Mouse (Mus musculus) hindbrain, embryonic 11.5 days (tissue): Measurements from ENCODE around the gene Psd. TPM values are rescaled to one million over a fixed set of nuclear protein-coding genes. Genes with fewer than 3 reads are reported as not detected.

Experiments used
- ATAC-seq: fragments of 200-750 bp; cut with Nextera tagmentation; 2 replicates; pipeline ENCODE4 v1.8.0; 2017; ENCODE audit warnings: mild to moderate bottlenecking, moderate TSS enrichment, moderate library complexity; ENCODE audit not compliant: low FRiP score
- DNase-seq: peaks from one replicate; pipeline ENCODE4 v3.0.0-alpha.2; 2015; ENCODE audit warnings: low spot score
- H3K27ac ChIP-seq: fragments of 300-500 bp; sonication (generic); 2 replicates; pipeline ENCODE4 v1.5.1; 2014; ENCODE audit warnings: mild to moderate bottlenecking, low read depth, low read length
- H3K27me3 ChIP-seq: fragments of 300-500 bp; sonication (generic); 2 replicates; pipeline ENCODE4 v1.6.1; 2014; ENCODE audit warnings: mild to moderate bottlenecking, low read length, moderate library complexity, mixed read lengths; ENCODE audit not compliant: control insufficient read depth, insufficient read depth
- H3K36me3 ChIP-seq: fragments of 300-500 bp; sonication (generic); 2 replicates; pipeline ENCODE4 v1.6.1; 2014; ENCODE audit warnings: mild to moderate bottlenecking, low read length, moderate library complexity, mixed read lengths; ENCODE audit not compliant: control insufficient read depth, insufficient read depth
- H3K4me1 ChIP-seq: fragments of 300-500 bp; sonication (generic); replicated peaks from 2 replicates; pipeline ENCODE4 v1.6.1; 2014; ENCODE audit warnings: low read length, mixed read lengths; ENCODE audit not compliant: control insufficient read depth, insufficient read depth
- H3K4me2 ChIP-seq: fragments of 300-500 bp; sonication (generic); replicated peaks from 2 replicates; pipeline ENCODE4 v1.6.1; 2014; ENCODE audit warnings: mild to moderate bottlenecking, low read depth, low read length
- H3K4me3 ChIP-seq: fragments of 300-500 bp; sonication (generic); 2 replicates; pipeline ENCODE4 v1.5.1; 2014; ENCODE audit warnings: low read depth, low read length
- H3K9ac ChIP-seq: fragments of 300-500 bp; sonication (generic); 2 replicates; pipeline ENCODE4 v1.6.1; 2014; ENCODE audit warnings: low read depth, low read length
- H3K9me3 ChIP-seq: fragments of 300-500 bp; sonication (generic); 2 replicates; pipeline ENCODE4 v1.6.1; 2016; ENCODE audit warnings: low read length; ENCODE audit not compliant: control insufficient read depth
- WGBS: fragments of 180-500 bp; shearing (Covaris S2); extraction: QIAGEN DNeasy Blood & Tissue Kit; methylation state at CpG from one replicate; pipeline ENCODE4 v1.1.7; 2014; 5-methylcytosine and 5-hydroxymethylcytosine counted together
- polyA plus RNA-seq: library from polyadenylated mRNA; unstranded; fragments of >200 nt; fragmentation: Nextera tagmentation; extraction: Ambion mirVana; gene quantifications from 2 replicates; pipeline ENCODE4 v1.2.1, GENCODE M21; 2014

Psd gene
- polyA plus RNA-seq, 1 experiment from 2014 or later = 11.9 TPM

GRCm38 (mm10) chr19:46308303-46308702 is 18.7 kb downstream of the Psd start:
- no peak overlapping the region for H3K9ac ChIP-seq
- H3K36me3 ChIP-seq = no peaks in the 10 kb centered on the region
- DNase-seq (no peak), ATAC-seq (no peak)
- no peak overlapping the region for H3K27ac ChIP-seq
- H3K4me2 ChIP-seq = peak overlapping the region; percentile 85; the same call in 1 of the 2 replicates
- 0 out of 2 replicates have a peak, but pooled peaks cover 2% of the 10 kb centered on the region for H3K4me1 ChIP-seq
- no peak overlapping the region; the same call in 1 of the 2 replicates for H3K4me3 ChIP-seq
- WGBS = 53% methylated on average over 16 of the region's 16 CpGs
- H3K27me3 ChIP-seq = peaks cover 19% of the 10 kb centered on the region
- H3K9me3 ChIP-seq = no peaks in the 10 kb centered on the region

- ATAC-seq = no peak
- Histone ChIP-seq H3K4me3 (no peak overlapping the region), H3K27ac (no peak overlapping the region), H3K4me1 (0 out of 2 replicates have a peak, but pooled peaks cover 2% of the 10 kb centered on the region), H3K9me3 (no peaks in the 10 kb centered on the region), H3K36me3 (no peaks in the 10 kb centered on the region), H3K9ac (no peak overlapping the region), H3K27me3 (peaks cover 16% of the 10 kb centered on the region), H3K4me2 (no peak overlapping the region)
- no peak for DNase-seq
- WGBS = 71% methylated on average over 16 of the region's 16 CpGs
These were observed 19.2 kb downstream of the Psd start for GRCm38 (mm10) chr19:46307781-46308180.

- Histone ChIP-seq H3K9me3 (no peaks in the 10 kb centered on the region), H3K27me3 (peaks cover 16% of the 10 kb centered on the region), H3K27ac (no peak overlapping the region), H3K36me3 (no peaks in the 10 kb centered on the region), H3K4me3 (no peak overlapping the region), H3K4me1 (0 out of 2 replicates have a peak, but pooled peaks cover 2% of the 10 kb centered on the region), H3K9ac (no peak overlapping the region), H3K4me2 (no peak overlapping the region)
- ATAC-seq (no peak), DNase-seq (no peak)
- WGBS = 88% methylated on average over 9 of the region's 9 CpGs
These were observed 20.1 kb downstream of the Psd start for GRCm38 (mm10) chr19:46306751-46307289.

- Histone ChIP-seq H3K4me2 (peak overlapping the region; percentile 74; the same call in 1 of the 2 replicates), H3K36me3 (no peaks in the 10 kb centered on the region), H3K4me3 (peak overlapping the region; percentile 44; the same call in 1 of the 2 replicates), H3K4me1 (0 out of 2 replicates have a peak, but pooled peaks cover 2% of the 10 kb centered on the region), H3K9ac (no peak overlapping the region), H3K27ac (no peak overlapping the region), H3K27me3 (peaks cover 16% of the 10 kb centered on the region), H3K9me3 (no peaks in the 10 kb centered on the region)
- ATAC-seq (no peak), DNase-seq (peak; percentile 9)
- 58% methylated on average over 5 of the region's 5 CpGs for WGBS
These were observed 20.7 kb downstream of the Psd start for GRCm38 (mm10) chr19:46306268-46306610.

- WGBS = 1% methylated on average over 38 of the region's 43 CpGs
- Histone ChIP-seq H3K36me3 (no peaks in the 10 kb centered on the region), H3K27ac (no peak overlapping the region), H3K4me3 (peak overlapping the region; percentile 44), H3K4me2 (peak overlapping the region; percentile 74), H3K4me1 (0 out of 2 replicates have a peak, but pooled peaks cover 2% of the 10 kb centered on the region), H3K9me3 (no peaks in the 10 kb centered on the region), H3K27me3 (peaks cover 16% of the 10 kb centered on the region), H3K9ac (peak overlapping the region; percentile 28)
- peak; percentile 53 for ATAC-seq
- DNase-seq = peak; percentile 90
These were observed 21.3 kb downstream of the Psd start for GRCm38 (mm10) chr19:46305432-46306267.

- H3K36me3 ChIP-seq = no peaks in the 10 kb centered on the region
These were observed 22.0 kb downstream of the Psd start for GRCm38 (mm10) chr19:46304908-46305333.

GRCm38 (mm10) chr19:46304216-46304841 is 22.6 kb downstream of the Psd start, which contains the start of gene Nfkb2:
Gene Nfkb2, plus strand, starts transcription at chr19:46304320.
- H3K4me1 ChIP-seq = 0 out of 2 replicates have a peak, but pooled peaks cover 2% of the 10 kb centered on the region
- peak within 1 kb of the TSS; percentile 74 for H3K4me2 ChIP-seq
- H3K4me3 ChIP-seq = peak within 1 kb of the TSS; percentile 44
- DNase-seq (peak; percentile 89), ATAC-seq (peak; percentile 80)
- H3K36me3 ChIP-seq = no peaks in the 10 kb centered on the region
- peaks cover 16% of the 10 kb centered on the region for H3K27me3 ChIP-seq
- no peaks in the 10 kb centered on the region for H3K9me3 ChIP-seq
- peak within 1 kb of the TSS; percentile 47 for H3K9ac ChIP-seq
- H3K27ac ChIP-seq = no peak within 1 kb of the TSS; the same call in 1 of the 2 replicates
- under 1% methylated on average over 39 of the region's 39 CpGs for WGBS

More at GRCm38 (mm10) chr19:46304908-46305333, 22.0 kb downstream of the Psd start:
- no peak overlapping the region for H3K27ac ChIP-seq
- H3K4me1 ChIP-seq = 0 out of 2 replicates have a peak, but pooled peaks cover 2% of the 10 kb centered on the region
- WGBS = under 1% methylated on average over 34 of the region's 34 CpGs
- H3K4me3 ChIP-seq = peak overlapping the region; percentile 44
- peak overlapping the region; percentile 28 for H3K9ac ChIP-seq
- DNase-seq = peak; percentile 56
- ATAC-seq = peak; percentile 55
- peaks cover 16% of the 10 kb centered on the region for H3K27me3 ChIP-seq
- no peaks in the 10 kb centered on the region for H3K9me3 ChIP-seq
- H3K4me2 ChIP-seq = peak overlapping the region; percentile 74
